Mouse (Mus musculus) cerebellum, adult 2 months (tissue): ENCODE results near the gene Higd2a. TPM values are rescaled to one million over a fixed set of nuclear protein-coding genes. Genes with fewer than 3 reads are reported as not detected.
A peak's percentile ranks its signal among the peaks of the same experiment; 100 is the strongest.

Experiments
- DNase-seq, 2 experiments: peaks; one replicate each; pipeline ENCODE4 v3.0.0; 2021
- H3K27ac ChIP-seq: fragments of 200-500 bp; 2 replicates; pipeline ENCODE4 v1.5.1; 2012; ENCODE audit warnings: low read length, control low read depth, inconsistent platforms; ENCODE audit not compliant: insufficient read depth
- H3K27me3 ChIP-seq: fragments of 200-500 bp; 2 replicates; pipeline ENCODE4 v1.6.1; 2012; ENCODE audit warnings: inconsistent platforms, mild to moderate bottlenecking, low read length, moderate library complexity; ENCODE audit not compliant: control insufficient read depth, insufficient read depth
- H3K4me1 ChIP-seq: fragments of 200-500 bp; 2 replicates; pipeline ENCODE4 v1.6.1; 2011; ENCODE audit warnings: low read length; ENCODE audit not compliant: control insufficient read depth, insufficient read depth
- H3K4me3 ChIP-seq: fragments of 200-500 bp; replicated peaks from 2 replicates; pipeline ENCODE3; 2011; ENCODE audit warnings: mild to moderate bottlenecking, low read depth, low read length, control low read depth; ENCODE audit not compliant: insufficient read depth
- CTCF ChIP-seq: fragments of 200-500 bp; IDR thresholded peaks from 2 replicates; pipeline ENCODE4 v1.5.1; 2011; ENCODE audit warnings: low read depth, mild to moderate bottlenecking, control low read depth, low read length, moderate library complexity, borderline replicate concordance; ENCODE audit not compliant: insufficient read depth
- POLR2A ChIP-seq: fragments of 200-500 bp; IDR thresholded peaks from 2 replicates; pipeline ENCODE4 v1.6.1; 2011; ENCODE audit warnings: low read length, control low read depth, borderline replicate concordance; ENCODE audit not compliant: insufficient read depth
- WGBS: fragments of 180-500 bp; shearing (Covaris S2); methylation state at CpG from one replicate; pipeline ENCODE4 v1.1.7; 2018; 5-methylcytosine and 5-hydroxymethylcytosine counted together
- polyA plus RNA-seq: library from polyadenylated mRNA; depleted of rRNA; stranded (reverse); fragments of >200 nt; gene quantifications from 2 replicates; pipeline ENCODE4 v1.2.3, GENCODE M21; 2012

The Higd2a gene
- polyA plus RNA-seq, 1 experiment = 306 TPM

GRCm38 (mm10) chr13:54562562-54562961 lies 27.4 kb upstream of the Higd2a start:
- 17% methylated on average over 7 of the region's 7 CpGs for WGBS
- TF ChIP-seq POLR2A = no peak
- no peak for TF ChIP-seq CTCF
- peaks cover 24% of the 10 kb centered on the region for H3K4me1 ChIP-seq

GRCm38 (mm10) chr13:54564232-54565200 lies 25.5 kb upstream of the Higd2a start:
- peak overlapping the region; percentile 51 for H3K27ac ChIP-seq
- peaks cover 16% of the 10 kb centered on the region for H3K4me1 ChIP-seq
- no peak for DNase-seq
- TF ChIP-seq CTCF (no peak), POLR2A (no peak)
- no peaks in the 10 kb centered on the region for H3K27me3 ChIP-seq
- 4% methylated on average over 45 of the region's 45 CpGs for WGBS
- H3K4me3 ChIP-seq = peak overlapping the region; percentile 98

More at GRCm38 (mm10) chr13:54562562-54562961, 27.4 kb upstream of the Higd2a start:
- Histone ChIP-seq H3K4me3 (peak overlapping the region; percentile 34), H3K27ac (peak overlapping the region; percentile 51), H3K27me3 (no peaks in the 10 kb centered on the region)
- DNase-seq = peak; percentile 37 to 39

- peak; percentile 94 for TF ChIP-seq POLR2A
- no peak for TF ChIP-seq CTCF
- 0% methylated on average over 27 of the region's 27 CpGs for WGBS
Observed at GRCm38 (mm10) chr13:54565201-54565581, 24.8 kb upstream of the Higd2a start, which contains the start of gene 4833439L19Rik. TSS of gene 4833439L19Rik (minus strand) at chr13:54565435.

GRCm38 (mm10) chr13:54565594-54566345 lies 24.2 kb upstream of the Higd2a start:
- TF ChIP-seq CTCF = peak; percentile 53; the same call in 1 of the 2 replicates
- no peak for TF ChIP-seq POLR2A

More at GRCm38 (mm10) chr13:54565201-54565581, 24.8 kb upstream of the Higd2a start, which contains the start of gene 4833439L19Rik:
- Histone ChIP-seq H3K27me3 (no peaks in the 10 kb centered on the region), H3K27ac (peak within 1 kb of the TSS; percentile 51), H3K4me3 (peak within 1 kb of the TSS; percentile 98), H3K4me1 (peaks cover 16% of the 10 kb centered on the region)
- peak; percentile 94 for DNase-seq

GRCm38 (mm10) chr13:54568380-54568779 lies 21.6 kb upstream of the Higd2a start:
- Histone ChIP-seq H3K4me3 (no peak overlapping the region), H3K27me3 (no peaks in the 10 kb centered on the region), H3K4me1 (no peaks in the 10 kb centered on the region; the same call in 1 of the 2 replicates), H3K27ac (no peak overlapping the region)
- WGBS = 35% methylated on average over 5 of the region's 5 CpGs
- no peak for DNase-seq
- TF ChIP-seq POLR2A (no peak), CTCF (no peak)

More at GRCm38 (mm10) chr13:54565594-54566345, 24.2 kb upstream of the Higd2a start:
- WGBS = 38% methylated on average over 8 of the region's 8 CpGs
- Histone ChIP-seq H3K4me3 (peak overlapping the region; percentile 98), H3K27me3 (no peaks in the 10 kb centered on the region), H3K4me1 (peaks cover 16% of the 10 kb centered on the region), H3K27ac (peak overlapping the region; percentile 40; the same call in 1 of the 2 replicates)
- DNase-seq = peak; percentile 63 to 67

- WGBS = 27% methylated on average over 1 of the region's 1 CpGs
- Histone ChIP-seq H3K27ac (no peak overlapping the region), H3K4me3 (no peak overlapping the region), H3K27me3 (no peaks in the 10 kb centered on the region), H3K4me1 (no peaks in the 10 kb centered on the region)
- no peak for DNase-seq
- TF ChIP-seq CTCF (no peak), POLR2A (no peak)
Observed at GRCm38 (mm10) chr13:54569282-54569681, 20.7 kb upstream of the Higd2a start.

GRCm38 (mm10) chr13:54570736-54571135 lies 19.3 kb upstream of the Higd2a start:
- H3K27me3 ChIP-seq = no peaks in the 10 kb centered on the region
- no peak overlapping the region for H3K4me3 ChIP-seq
- H3K4me1 ChIP-seq = no peaks in the 10 kb centered on the region; the same call in 1 of the 2 replicates
- DNase-seq = no peak
- H3K27ac ChIP-seq = no peak overlapping the region
- 73% methylated on average over 4 of the region's 4 CpGs for WGBS
- TF ChIP-seq POLR2A (no peak), CTCF (no peak)
